Mouse (Mus musculus) gastrocnemius, postnatal 25 days (tissue): ENCODE data around the gene Thap7. TPM values are rescaled to one million over a fixed set of nuclear protein-coding genes. Genes with fewer than 3 reads are reported as not detected.
A peak's percentile ranks its signal among the peaks of the same experiment; 100 is the strongest.
"Not testable (repeated sequence)": the region's sequence is repeated elsewhere in the genome, so short reads cannot be mapped to it uniquely, and the experiment has no call there.

Experiments
- DNase-seq: peaks from one replicate; pipeline ENCODE4 v3.0.0; 2022
- total RNA-seq, 2 experiments: library from RNA; stranded (reverse); gene quantifications; 1 replicate in 1 of 2; 2 replicates in 1 of 2; pipeline ENCODE4 v1.2.3; 2021

The Thap7 gene
- total RNA-seq, 2 experiments from 2014 or later = 12.8 to 14.5 TPM

GRCm38 (mm10) chr16:17532271-17532670 lies 1.3 kb upstream of the Thap7 start:
- DNase-seq = no peak

DNA sequence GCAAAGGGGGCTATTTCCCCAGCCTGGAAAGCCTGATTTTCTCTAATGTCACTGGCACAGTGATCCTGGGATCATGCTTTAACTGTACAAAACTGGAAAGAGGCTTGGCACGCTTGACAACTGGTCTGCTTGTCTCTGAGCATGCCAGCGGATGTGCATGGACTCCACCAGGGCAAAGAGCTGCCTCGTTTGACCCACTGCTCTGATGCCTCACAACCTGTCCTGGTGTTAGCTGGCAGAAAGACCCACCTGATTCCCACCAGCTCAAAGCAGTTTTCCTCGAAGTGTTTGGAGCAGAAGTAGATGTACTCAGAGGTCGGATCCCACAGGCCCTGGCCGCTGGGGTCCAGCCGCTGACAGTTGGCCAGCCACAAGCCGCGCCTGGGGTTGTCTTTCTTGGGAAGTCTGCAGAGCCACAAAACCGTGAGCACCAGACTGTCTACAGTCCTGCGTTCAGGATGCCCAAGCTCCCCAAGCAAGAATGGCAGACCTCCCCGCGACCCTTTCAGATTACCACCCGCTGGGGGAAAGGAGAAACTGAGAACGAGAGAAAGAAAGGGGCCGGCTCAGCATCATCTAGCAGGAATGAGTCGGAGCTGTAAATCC lies 852 bp downstream of the Thap7 start:
- no peak for DNase-seq

- DNase-seq = no peak
Measured at GRCm38 (mm10) chr16:17528276-17528675, 2.7 kb downstream of the Thap7 start.

GRCm38 (mm10) chr16:17527606-17528005 lies 3.3 kb downstream of the Thap7 start:
- DNase-seq = no peak

DNA sequence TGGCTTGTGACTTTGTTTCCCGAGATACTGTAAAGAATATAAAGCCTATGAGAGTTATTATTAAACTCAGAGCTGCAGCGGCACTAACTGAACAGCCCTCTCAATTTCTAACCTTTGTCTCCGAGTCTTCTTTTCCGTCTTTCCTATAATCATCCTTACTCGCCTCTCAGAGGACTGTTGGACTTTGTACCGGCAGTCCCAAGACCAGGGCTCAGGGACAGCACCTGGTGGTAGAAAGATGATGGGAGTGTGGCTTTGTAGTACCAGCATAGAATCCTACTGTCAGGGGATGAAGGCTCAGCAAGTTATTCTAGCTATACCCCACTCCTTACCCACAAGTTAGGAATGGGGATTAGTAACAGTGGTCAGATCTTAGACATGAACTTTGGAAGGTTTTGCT lies 4.7 kb downstream of the Thap7 start:
- no peak for DNase-seq

DNA sequence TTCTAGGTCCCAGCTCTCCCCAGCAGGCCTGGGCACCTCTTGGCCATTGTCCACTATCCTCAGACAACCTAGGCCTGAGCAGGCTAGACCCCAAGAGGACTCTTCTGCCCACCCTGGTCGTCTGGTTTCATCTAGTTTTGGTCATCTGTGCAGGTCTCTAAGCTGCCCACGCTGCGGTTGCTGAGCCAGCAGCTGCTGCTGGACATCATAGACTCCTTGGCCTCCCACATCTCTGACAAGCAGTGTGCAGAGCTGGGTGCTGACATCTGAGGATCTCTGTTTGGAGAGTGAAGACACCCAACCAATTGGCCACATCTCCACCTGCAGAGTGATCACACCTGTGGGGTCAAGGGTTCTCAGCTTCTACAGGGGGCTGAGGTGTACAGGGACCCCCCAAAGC lies 5.4 kb downstream of the Thap7 start:
- no peak for DNase-seq

DNA sequence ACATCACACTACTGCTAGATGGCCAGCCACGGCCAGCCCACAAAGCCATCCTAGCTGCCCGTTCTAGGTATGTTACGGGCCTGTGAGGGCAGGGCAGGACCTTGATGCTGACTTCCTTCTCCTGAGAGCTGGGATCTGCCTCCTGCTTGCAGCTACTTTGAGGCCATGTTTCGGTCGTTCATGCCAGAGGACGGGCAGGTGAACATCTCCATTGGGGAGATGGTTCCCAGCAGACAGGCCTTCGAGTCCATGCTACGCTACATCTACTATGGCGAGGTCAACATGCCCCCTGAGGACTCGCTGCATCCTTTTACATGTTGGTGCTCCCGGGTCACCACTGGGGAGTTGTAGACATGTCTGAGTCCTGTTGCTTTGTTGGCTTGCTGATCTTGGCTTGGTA lies 6.8 kb downstream of the Thap7 start:
- DNase-seq = no peak

DNA sequence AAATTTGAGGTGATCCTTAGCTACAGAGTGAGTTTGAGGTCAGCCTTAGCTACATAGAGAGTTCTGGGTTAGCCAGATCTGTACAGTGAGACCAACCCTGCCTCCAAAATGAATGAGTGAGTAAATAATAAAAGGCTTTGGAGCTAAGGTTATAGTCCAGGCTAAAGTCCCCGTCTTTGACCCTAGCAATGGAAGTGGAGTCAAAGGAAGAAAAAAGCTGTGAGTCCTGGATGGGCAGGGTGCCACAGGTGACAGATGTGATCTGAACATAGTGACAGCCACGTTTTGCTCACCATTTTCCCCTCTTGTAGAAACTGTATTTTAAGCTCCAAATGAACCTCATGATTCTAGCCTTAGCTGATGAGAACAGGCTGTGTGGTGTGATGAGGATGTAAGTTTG lies 12.0 kb downstream of the Thap7 start:
- DNase-seq = no peak

GRCm38 (mm10) chr16:17511431-17511830 lies 19.5 kb downstream of the Thap7 start:
- DNase-seq = no peak

- no peak for DNase-seq
Measured at GRCm38 (mm10) chr16:17510686-17511085, 20.2 kb downstream of the Thap7 start.

DNA sequence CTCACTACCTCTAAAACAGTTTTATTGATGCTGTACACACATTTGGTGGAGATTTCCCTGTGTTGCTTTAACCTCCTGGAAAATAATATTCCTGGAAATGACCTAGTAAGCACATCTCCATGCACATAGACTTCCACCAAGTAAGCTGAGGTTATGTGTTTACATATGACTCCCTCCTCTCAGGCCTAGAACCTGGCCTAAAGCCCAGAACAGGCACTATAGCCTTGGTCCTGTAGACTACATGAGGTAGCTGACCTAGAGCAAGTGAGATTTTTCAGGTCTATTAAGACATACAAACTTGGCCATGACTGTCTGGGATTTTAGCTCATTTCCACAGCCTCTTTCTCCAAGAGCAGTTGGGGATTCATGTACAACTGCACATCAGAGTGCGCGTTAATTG lies 20.8 kb downstream of the Thap7 start:
- no peak for DNase-seq

- DNase-seq = no peak
Measured at GRCm38 (mm10) chr16:17509240-17509597, 21.7 kb downstream of the Thap7 start.

DNA sequence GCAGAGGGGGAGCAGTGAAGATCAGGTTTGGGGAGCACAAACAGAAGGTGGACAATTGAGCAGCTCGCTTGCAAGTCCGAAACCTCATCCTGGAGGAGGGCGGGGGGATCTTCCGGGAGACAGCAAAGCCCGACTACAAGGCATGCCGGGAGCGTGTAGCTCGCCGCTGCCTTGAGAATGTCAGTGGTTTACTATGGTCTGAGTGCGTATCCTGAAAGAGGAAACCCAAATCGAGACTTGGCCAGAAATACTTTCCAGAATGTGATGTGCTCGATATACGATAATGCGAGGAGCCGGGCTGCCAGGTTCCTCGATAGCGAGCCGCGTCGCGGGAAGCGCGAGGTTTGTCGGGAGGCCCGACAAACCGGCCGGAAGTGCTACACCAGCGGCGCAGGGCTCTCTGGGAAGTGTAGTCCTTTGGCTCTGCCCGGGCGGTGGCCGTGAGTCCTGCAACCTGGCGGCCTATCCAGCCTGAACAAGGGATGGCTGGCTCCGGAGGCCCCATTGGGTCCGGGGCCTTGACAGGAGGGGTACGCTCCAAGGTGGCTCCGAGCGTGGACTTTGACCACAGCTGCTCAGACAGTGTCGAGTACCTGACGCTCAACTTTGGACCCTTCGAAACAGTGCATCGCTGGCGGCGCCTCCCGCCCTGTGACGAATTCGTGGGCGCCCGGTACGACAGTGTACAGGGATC lies 22.2 kb downstream of the Thap7 start, which contains the start of gene Lztr1:
Lztr1 (plus strand) TSS at position 143 of the 694 bp plus-strand sequence.
- DNase-seq = peak; percentile 85

- not testable (repeated sequence) for DNase-seq
Measured at GRCm38 (mm10) chr16:17508031-17508430, 22.9 kb downstream of the Thap7 start.

DNA sequence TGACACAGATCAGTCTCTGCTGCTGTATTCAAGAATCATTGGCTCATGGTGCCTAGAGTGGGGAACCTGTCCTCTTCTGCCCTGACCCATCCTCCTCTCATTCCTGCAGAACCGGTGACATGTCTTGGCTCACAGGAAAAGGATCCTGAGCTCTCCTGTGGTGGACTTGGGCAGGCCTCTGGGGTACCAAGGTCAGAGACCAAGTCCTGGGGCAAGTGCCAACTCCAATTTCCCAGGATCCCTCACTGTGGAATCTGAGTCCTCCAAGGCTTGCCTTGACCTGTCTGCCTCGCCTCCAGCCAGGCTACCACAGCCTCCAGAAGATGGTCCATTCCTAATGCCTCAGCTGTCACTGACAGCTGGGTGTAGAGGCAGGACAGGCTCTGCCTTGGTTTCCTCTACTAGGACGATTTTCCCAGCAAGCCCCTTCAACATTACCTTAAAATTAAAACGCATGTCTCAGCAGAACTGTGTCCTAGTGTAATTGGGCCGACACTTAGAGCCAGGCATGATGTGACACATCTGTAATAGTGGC lies 23.9 kb downstream of the Thap7 start:
- no peak for DNase-seq

DNA sequence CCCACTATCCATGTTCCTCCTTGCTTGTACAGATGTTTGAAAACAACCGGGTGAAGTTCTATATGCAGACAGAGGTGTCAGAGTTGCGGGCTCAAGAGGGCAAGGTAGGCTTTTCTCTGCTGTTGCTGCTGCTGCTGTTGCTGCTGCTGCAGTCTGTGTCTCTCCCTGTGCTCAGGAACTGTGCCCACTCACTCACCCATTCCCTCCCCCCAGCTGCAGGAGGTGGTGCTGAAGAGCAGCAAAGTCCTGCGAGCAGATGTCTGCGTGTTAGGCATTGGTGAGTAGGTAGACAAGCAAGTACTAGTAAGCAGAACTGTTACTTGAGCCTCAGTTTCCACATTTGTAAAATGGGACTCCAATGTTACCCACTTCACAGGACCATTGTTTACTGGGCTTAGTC lies 28.3 kb downstream of the Thap7 start:
- DNase-seq = no peak

GRCm38 (mm10) chr16:17499249-17499883 lies 31.6 kb downstream of the Thap7 start:
- DNase-seq = no peak

DNA sequence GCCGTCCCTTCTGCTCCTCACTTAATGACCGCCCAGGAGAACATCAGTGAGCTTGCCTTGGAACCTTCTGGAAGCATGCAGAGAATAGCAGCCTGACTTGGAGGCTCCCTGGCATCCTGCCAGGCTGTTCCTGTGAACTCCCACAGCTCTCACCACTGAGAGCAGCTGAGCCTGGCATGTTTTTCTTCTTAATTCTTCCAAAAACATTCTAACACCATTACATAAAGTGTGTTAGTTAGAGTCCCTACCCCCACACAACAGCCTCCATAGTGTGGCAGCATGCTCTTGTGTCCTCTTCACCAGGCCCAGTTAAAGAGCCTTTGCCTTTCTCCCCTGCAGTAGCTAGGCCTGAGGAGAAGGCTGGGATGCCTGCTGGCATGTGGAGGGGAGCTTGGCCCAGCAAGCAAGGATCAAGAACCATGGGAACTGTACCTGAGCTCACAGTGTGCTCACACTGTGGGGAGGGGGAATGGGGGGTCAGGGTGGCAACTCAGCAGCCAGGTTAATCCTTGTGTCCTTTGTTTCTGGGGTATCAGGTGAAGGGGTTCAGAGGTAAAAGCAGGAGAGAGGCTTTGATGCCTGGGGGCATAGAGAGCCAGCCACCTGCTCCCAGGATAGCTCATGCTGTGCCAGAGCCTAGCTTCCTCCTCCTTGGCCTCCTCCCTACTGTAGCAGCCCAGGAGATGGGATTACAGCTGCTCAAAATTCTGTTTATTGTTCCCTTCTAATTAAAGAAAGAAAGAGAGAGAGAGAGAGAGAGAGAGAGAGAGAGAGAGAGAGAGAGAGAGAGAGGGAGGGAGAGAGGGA lies 34.2 kb downstream of the Thap7 start:
- DNase-seq = no peak

DNA sequence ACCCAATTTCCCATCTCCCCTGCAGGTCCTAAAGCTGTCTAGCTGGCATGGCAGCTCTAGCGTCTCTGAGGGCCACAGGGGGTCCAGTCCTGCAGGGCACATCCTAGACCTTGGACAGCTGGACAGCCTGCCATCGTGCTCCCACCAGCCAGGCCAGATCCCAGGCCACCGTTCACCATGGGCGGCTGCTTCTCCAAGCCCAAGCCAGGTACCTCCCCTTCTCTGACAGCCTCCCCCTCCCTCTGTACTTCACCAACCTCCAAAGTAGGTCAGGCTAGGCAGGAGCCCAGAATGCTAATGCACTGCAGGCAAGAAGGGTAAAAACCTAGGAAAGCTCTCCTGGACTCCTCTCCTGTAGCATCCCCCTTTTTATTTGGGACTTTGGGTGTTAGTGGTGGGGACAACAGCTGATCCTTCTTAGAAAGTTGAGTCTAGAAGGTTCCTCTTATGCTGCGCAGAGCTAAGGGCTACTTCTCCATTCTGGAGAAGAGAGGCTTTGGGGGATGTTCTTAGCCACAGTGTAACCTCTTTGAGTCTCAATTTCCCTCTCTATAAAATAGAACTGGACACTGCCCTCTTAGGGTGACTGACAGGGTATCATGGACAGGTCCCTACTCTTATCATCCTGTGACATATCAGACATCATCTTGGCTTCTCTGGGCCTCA lies 38.9 kb downstream of the Thap7 start:
- no peak for DNase-seq

DNA sequence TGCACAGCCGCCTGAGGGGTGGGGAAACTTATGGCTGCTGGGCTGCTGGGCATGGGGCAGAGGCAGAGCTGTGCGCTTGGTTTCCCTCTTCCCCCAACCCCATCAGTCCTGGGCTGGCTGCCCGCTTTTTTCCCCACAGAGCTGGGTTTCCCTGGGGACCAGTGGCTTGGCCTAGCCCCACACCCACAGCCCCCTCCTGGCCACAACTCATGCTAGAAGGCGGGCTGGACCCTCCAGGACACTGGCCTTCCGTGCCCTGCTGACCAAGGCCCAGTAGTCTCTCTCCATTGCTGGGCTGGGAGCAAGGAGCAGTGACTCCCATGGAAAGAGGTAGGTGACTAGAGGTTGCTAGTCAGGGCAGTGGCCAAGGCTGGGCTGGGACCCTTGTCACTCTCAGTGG lies 39.8 kb downstream of the Thap7 start:
- DNase-seq = no peak

DNA sequence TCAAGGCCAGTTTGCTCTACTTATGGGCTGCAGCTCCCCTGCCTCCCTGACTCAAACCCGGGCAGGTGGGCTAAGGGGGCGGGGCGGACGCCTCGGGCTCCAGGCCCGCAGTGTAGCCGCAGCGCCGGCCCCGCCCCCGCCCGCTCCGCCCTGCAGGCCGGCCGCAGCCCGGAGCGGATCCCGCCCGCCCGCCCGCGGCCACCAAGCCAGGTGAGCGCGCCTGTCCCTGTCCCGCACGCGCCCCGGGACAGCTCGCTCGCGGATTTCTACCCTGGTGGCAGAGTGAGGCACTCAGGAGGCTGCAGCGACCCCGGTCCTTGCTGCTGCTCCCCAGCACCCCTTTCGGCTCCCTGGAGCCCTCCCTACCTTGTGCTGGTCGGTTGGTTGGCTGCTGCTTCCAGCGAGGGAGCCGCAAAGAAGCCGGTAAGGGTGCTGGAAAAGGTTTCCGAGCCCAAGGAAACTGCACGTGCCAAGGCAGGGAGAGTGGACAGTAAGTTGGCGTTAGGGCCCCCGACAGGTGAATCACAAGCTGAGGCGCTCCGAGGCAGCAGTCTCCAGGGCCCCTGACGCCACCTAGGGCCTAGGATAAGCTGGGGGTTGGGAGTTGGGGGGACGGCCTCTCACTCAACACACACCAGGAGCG lies 41.3 kb downstream of the Thap7 start, which contains the start of gene Aifm3:
Aifm3 (plus strand) TSS at position 143 of the 643 bp plus-strand sequence.
- no peak for DNase-seq
